Mouse (Mus musculus): ENCODE data around the gene Pgrmc2. TPM values are rescaled to one million over a fixed set of nuclear protein-coding genes. Genes with fewer than 3 reads are reported as not detected.

The Pgrmc2 gene
- total and polyA plus RNA-seq, 3 experiments = 18.5 to 50.4 (median 31.6) TPM

- TF ChIP-seq EP300 (IDR thresholded peaks at IDR 0.05; ENCODE audit: low read length) = no peak
- no peak for TF ChIP-seq POLR2AphosphoS2 (IDR thresholded peaks at IDR 0.05; ENCODE audit: low read depth, low read length)
- TF ChIP-seq POLR2A (IDR thresholded peaks at IDR 0.05; ENCODE audit: low read depth, low read length) = no peak
- TF ChIP-seq USF1 (IDR thresholded peaks at IDR 0.05; ENCODE audit: low read depth, low read length) = no peak
- TF ChIP-seq MXI1 (IDR thresholded peaks at IDR 0.05; ENCODE audit: low read depth, low read length) = no peak
- no peak for TF ChIP-seq MEF2A (IDR thresholded peaks at IDR 0.05; ENCODE audit: borderline replicate concordance, low read depth, low read length)
- TF ChIP-seq PAX5 (IDR thresholded peaks at IDR 0.05; ENCODE audit: low read length) = no peak
- TF ChIP-seq ZKSCAN1 (IDR thresholded peaks at IDR 0.05; ENCODE audit: borderline replicate concordance, low read depth, low read length) = no peak
- no peak for TF ChIP-seq ZC3H11A (IDR thresholded peaks at IDR 0.05; ENCODE audit: low read depth, low read length)
- TF ChIP-seq NELFE (IDR thresholded peaks at IDR 0.05; ENCODE audit: low read depth, low read length) = no peak
- no peak for TF ChIP-seq MYC (IDR thresholded peaks at IDR 0.05; ENCODE audit: low read depth, low read length)
- no peak for TF ChIP-seq UBTF (IDR thresholded peaks at IDR 0.05; ENCODE audit: low read depth, low read length)
- no peak for TF ChIP-seq NRF1 (IDR thresholded peaks at IDR 0.05; ENCODE audit: low read depth, low read length)
- no peak for TF ChIP-seq ETS1 (conservative IDR thresholded peaks at IDR 0.05; ENCODE audit: low read depth, low read length)
- TF ChIP-seq CHD1 (IDR thresholded peaks at IDR 0.05; ENCODE audit: low read depth, low read length) = no peak
- TF ChIP-seq MAZ (IDR thresholded peaks at IDR 0.05; ENCODE audit: low read depth, low read length) = no peak
- no peak for TF ChIP-seq MAX (IDR thresholded peaks at IDR 0.05; ENCODE audit: low read length)
- TF ChIP-seq JUND (conservative IDR thresholded peaks at IDR 0.05; ENCODE audit: low read depth, low read length) = no peak
- no peak for TF ChIP-seq CTCF (conservative IDR thresholded peaks at IDR 0.05 in 1 of 2, IDR thresholded peaks at IDR 0.05 in 1 of 2; ENCODE audit: low read depth in 2 of 2, low read length in 2 of 2)
- in situ Hi-C loops (cut with MboI; ENCODE audit: low pct_ligation_motif_present, low pct_unique_long_range_greater_than_20kb, low sequenced_read_pairs) = no loop called here
Measured at GRCm38 (mm10) chr3:41021980-41022379, 60.9 kb downstream of the Pgrmc2 start.

DNA sequence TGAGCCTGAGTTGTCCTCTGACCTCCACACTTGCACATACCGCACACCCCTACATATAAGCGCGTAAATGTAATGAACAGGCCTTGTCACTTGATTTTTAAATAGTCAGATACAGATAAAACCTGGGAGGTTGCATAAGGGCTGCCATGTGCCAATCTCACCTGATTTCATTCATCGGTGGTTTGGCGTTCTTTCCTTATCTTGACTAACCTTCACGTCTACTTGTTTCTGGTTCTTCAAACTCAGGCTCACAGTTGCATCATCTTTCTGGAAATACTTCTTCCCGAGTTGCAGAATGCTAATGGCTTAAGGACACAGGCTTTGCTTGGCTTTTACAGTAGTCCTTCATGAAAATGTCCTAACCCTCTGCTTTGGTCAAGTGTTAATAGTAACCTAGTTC lies 62.2 kb downstream of the Pgrmc2 start:
- Histone ChIP-seq H3K4me1 (ENCODE audit: control insufficient read depth in 1 of 2, insufficient read depth in 2 of 2) (no peaks in the 10 kb centered on the region), H3K9me3 (replicated peaks; ENCODE audit: low read length) (no peaks in the 10 kb centered on the region), H3K79me2 (replicated peaks; ENCODE audit: control insufficient read depth, extremely low read depth, insufficient read depth, poor library complexity, severe bottlenecking) (no peaks in the 10 kb centered on the region), H3K27ac (ENCODE audit: insufficient read depth, low read depth) (no peak overlapping the region), H3K9ac (ENCODE audit: insufficient read depth, low read depth) (no peak overlapping the region), H3K4me3 (replicated peaks in 1 of 3; ENCODE audit: low read depth in 2 of 3, low read length in 2 of 3, poor library complexity in 1 of 3) (no peak overlapping the region), H3K36me3 (replicated peaks in 1 of 2; ENCODE audit: control insufficient read depth in 1 of 2, insufficient read depth in 1 of 2, low read length in 1 of 2) (no peaks in the 10 kb centered on the region), H3K4me2 (ENCODE audit: insufficient read depth, low read depth, poor library complexity, severe bottlenecking) (no peak overlapping the region), H3K27me3 (replicated peaks) (no peaks in the 10 kb centered on the region)
- dilution Hi-C loops (cut with MboI; ENCODE audit: extremely low pct_ligation_motif_present, extremely low pct_unique_long_range_greater_than_20kb, low sequenced_read_pairs) (no loop called here), in situ Hi-C loops (cut with MboI; ENCODE audit: low pct_ligation_motif_present, low pct_unique_long_range_greater_than_20kb, low sequenced_read_pairs) (no loop called here)
- TF ChIP-seq ZMIZ1 (IDR thresholded peaks at IDR 0.05; ENCODE audit: low read depth, low read length) (no peak), USF2 (conservative IDR thresholded peaks at IDR 0.05; ENCODE audit: low read depth, low read length) (no peak), ETS1 (conservative IDR thresholded peaks at IDR 0.05; ENCODE audit: low read depth, low read length) (no peak), TBP (conservative IDR thresholded peaks at IDR 0.05; ENCODE audit: low read depth, low read length) (no peak), ELF1 (IDR thresholded peaks at IDR 0.05; ENCODE audit: low read depth, low read length) (no peak), ZC3H11A (IDR thresholded peaks at IDR 0.05; ENCODE audit: low read depth, low read length) (no peak), MAX (IDR thresholded peaks at IDR 0.05; ENCODE audit: low read length) (no peak), UBTF (IDR thresholded peaks at IDR 0.05; ENCODE audit: low read depth, low read length) (no peak), RCOR1 (conservative IDR thresholded peaks at IDR 0.05; ENCODE audit: low read depth, low read length) (no peak), CTCF (conservative IDR thresholded peaks at IDR 0.05 in 1 of 2, IDR thresholded peaks at IDR 0.05 in 1 of 2; ENCODE audit: low read depth in 2 of 2, low read length in 2 of 2) (no peak), E2F4 (IDR thresholded peaks at IDR 0.05; ENCODE audit: insufficient replicate concordance, low read depth, low read length) (no peak), POLR2A (IDR thresholded peaks at IDR 0.05; ENCODE audit: low read depth, low read length) (no peak), MAFK (IDR thresholded peaks at IDR 0.05; ENCODE audit: insufficient replicate concordance, low read length) (no peak), IRF4 (IDR thresholded peaks at IDR 0.05; ENCODE audit: low read depth, low read length) (no peak), MXI1 (IDR thresholded peaks at IDR 0.05; ENCODE audit: low read depth, low read length) (no peak), ZNF384 (IDR thresholded peaks at IDR 0.05; ENCODE audit: low read depth, low read length) (no peak)
- DNase-seq (ENCODE audit: extremely low read depth) = no peak

More at GRCm38 (mm10) chr3:41021980-41022379, 60.9 kb downstream of the Pgrmc2 start:
- H3K9ac ChIP-seq (ENCODE audit: insufficient read depth, low read depth) = no peak overlapping the region
- no peaks in the 10 kb centered on the region for H3K4me1 ChIP-seq (ENCODE audit: control insufficient read depth in 1 of 2, insufficient read depth in 2 of 2)
- no peaks in the 10 kb centered on the region for H3K79me2 ChIP-seq (replicated peaks; ENCODE audit: control insufficient read depth, extremely low read depth, insufficient read depth, poor library complexity, severe bottlenecking)
- H3K27ac ChIP-seq (ENCODE audit: insufficient read depth, low read depth) = no peak overlapping the region
- no peak overlapping the region for H3K4me2 ChIP-seq (ENCODE audit: insufficient read depth, low read depth, poor library complexity, severe bottlenecking)
- dilution Hi-C loops (cut with MboI; ENCODE audit: extremely low pct_ligation_motif_present, extremely low pct_unique_long_range_greater_than_20kb, low sequenced_read_pairs) = no loop called here
- no peak overlapping the region for H3K4me3 ChIP-seq (replicated peaks in 1 of 3; ENCODE audit: low read depth in 2 of 3, low read length in 2 of 3, poor library complexity in 1 of 3)
- H3K36me3 ChIP-seq (replicated peaks in 1 of 2; ENCODE audit: control insufficient read depth in 1 of 2, insufficient read depth in 1 of 2, low read length in 1 of 2) = no peaks in the 10 kb centered on the region
- DNase-seq (ENCODE audit: extremely low read depth) = no peak
- H3K9me3 ChIP-seq (replicated peaks; ENCODE audit: low read length) = no peaks in the 10 kb centered on the region
- H3K27me3 ChIP-seq (replicated peaks) = no peaks in the 10 kb centered on the region
